Comparison of ENCODE assay signal across 8 mouse cellular contexts in genomic region chr19:8741243-8741869, GRCm38 (mm10). TPM values are rescaled to one million over a fixed set of nuclear protein-coding genes. Genes with fewer than 3 reads are reported as not detected.
A peak's percentile ranks its signal among the peaks of the same experiment; 100 is the strongest.
DNase-seq lines count a peak whose midpoint lies in the region; ATAC-seq lines count a peak whose summit lies in the region.

Stx5a (plus strand) TSS chr19:8741413.

- H3K4me2 ChIP-seq in heart, embryonic 13.5 days = peak within 1 kb of the TSS; percentile 100
- peak within 1 kb of the TSS; percentile 93 for H3K4me2 ChIP-seq in liver, embryonic 12.5 days
- peak within 1 kb of the TSS; percentile 89 for H3K4me2 ChIP-seq in stomach, embryonic 15.5 days

- H3K36me3 ChIP-seq in heart, embryonic 13.5 days = peaks cover 71% of the 10 kb centered on the region
- peaks cover 78% of the 10 kb centered on the region for H3K36me3 ChIP-seq in liver, embryonic 12.5 days
- H3K36me3 ChIP-seq in stomach, embryonic 15.5 days = peaks cover 36% of the 10 kb centered on the region

- H3K27me3 ChIP-seq in heart, embryonic 13.5 days (replicated peaks) = no peaks in the 10 kb centered on the region
- no peaks in the 10 kb centered on the region for H3K27me3 ChIP-seq in liver, embryonic 12.5 days (replicated peaks)
- H3K27me3 ChIP-seq in stomach, embryonic 15.5 days (replicated peaks) = no peaks in the 10 kb centered on the region

- no peaks in the 10 kb centered on the region for H3K9me3 ChIP-seq in heart, embryonic 13.5 days
- H3K9me3 ChIP-seq in liver, embryonic 12.5 days (replicated peaks) = no peaks in the 10 kb centered on the region
- no peaks in the 10 kb centered on the region for H3K9me3 ChIP-seq in stomach, embryonic 15.5 days

- peaks cover 6% of the 10 kb centered on the region for H3K4me1 ChIP-seq in brown adipose tissue, adult 24 weeks (ENCODE audit: control insufficient read depth, insufficient read depth, insufficient read length, low read length)
- H3K4me1 ChIP-seq in heart, embryonic 13.5 days = peaks cover 30% of the 10 kb centered on the region
- H3K4me1 ChIP-seq in liver, embryonic 12.5 days = peaks cover 38% of the 10 kb centered on the region
- H3K4me1 ChIP-seq in stomach, embryonic 15.5 days = peaks cover 23% of the 10 kb centered on the region

- DNase-seq in CD4-positive, CD25-positive, alpha-beta regulatory T cell, adult 2 months (ENCODE audit: low read depth, low spot score) = peak; percentile 97
- DNase-seq in fat pad, adult 2 months (ENCODE audit: extremely low read depth, low read depth, low spot score) = peak; percentile 90
- peak; percentile 97 for DNase-seq in kidney, postnatal 10 days
- peak; percentile 96 for DNase-seq in natural killer cell, adult 2 months (ENCODE audit: low spot score in 2 of 2)

- H3K9ac ChIP-seq in heart, embryonic 13.5 days = peak within 1 kb of the TSS; percentile 97
- peak within 1 kb of the TSS; percentile 87 for H3K9ac ChIP-seq in liver, embryonic 12.5 days
- peak within 1 kb of the TSS; percentile 98 for H3K9ac ChIP-seq in stomach, embryonic 15.5 days

- peak within 1 kb of the TSS; percentile 99 for H3K27ac ChIP-seq in brown adipose tissue, adult 24 weeks (replicated peaks; ENCODE audit: low read depth, low read length)
- H3K27ac ChIP-seq in heart, embryonic 13.5 days (replicated peaks) = peak within 1 kb of the TSS; percentile 98
- peak within 1 kb of the TSS; percentile 86 for H3K27ac ChIP-seq in liver, embryonic 12.5 days
- H3K27ac ChIP-seq in stomach, embryonic 15.5 days = peak within 1 kb of the TSS; percentile 98

- ATAC-seq in heart, embryonic 13.5 days (ENCODE audit: extremely low read depth, insufficient number of reproducible peaks, low FRiP score, low TSS enrichment) = peak; percentile 95
- ATAC-seq in liver, embryonic 12.5 days = peak; percentile 97
- peak; percentile 99 for ATAC-seq in stomach, embryonic 15.5 days (ENCODE audit: insufficient read depth, low FRiP score, low read depth)

- WGBS in heart, embryonic 13.5 days = under 1% methylated on average over 36 of the region's 36 CpGs
- under 1% methylated on average over 36 of the region's 36 CpGs for WGBS in liver, embryonic 12.5 days (ENCODE audit: insufficient replicate concordance)
- WGBS in stomach, embryonic 15.5 days = under 1% methylated on average over 36 of the region's 36 CpGs

- H3K4me3 ChIP-seq in brown adipose tissue, adult 24 weeks (ENCODE audit: insufficient read depth, low read depth, low read length) = peak within 1 kb of the TSS; percentile 92
- H3K4me3 ChIP-seq in heart, embryonic 13.5 days = peak within 1 kb of the TSS; percentile 98
- peak within 1 kb of the TSS; percentile 82 for H3K4me3 ChIP-seq in liver, embryonic 12.5 days
- H3K4me3 ChIP-seq in stomach, embryonic 15.5 days (replicated peaks) = peak within 1 kb of the TSS; percentile 98

RNA-seq across cellular contexts. Expression of gene Stx5a, which starts in this region (rescaled TPM):
- 30.7 and 43.6 TPM in 2 replicates for polyA plus RNA-seq in brown adipose tissue, adult 24 weeks (2012; ENCODE audit: insufficient read depth, insufficient read length, missing spikeins)
- polyA plus RNA-seq in heart, embryonic 13.5 days (2015; fragmentation: Nextera tagmentation; extraction: Ambion mirVana) = 81.1 and 87.5 TPM in 2 replicates
- 56.2 and 58.4 TPM in 2 replicates for polyA plus RNA-seq in liver, embryonic 12.5 days (2016; fragmentation: Nextera tagmentation; extraction: Ambion mirVana)
- polyA plus RNA-seq in stomach, embryonic 15.5 days (2015; fragmentation: Nextera tagmentation; extraction: Ambion mirVana) = 132 and 134 TPM in 2 replicates

Comparison
In these comparisons a context has a peak if more than half of its experiments do, and no peak if none do; other contexts are left out.
1. Peak in every context shown above with its lines: DNase-seq, ATAC-seq, H3K4me3 ChIP-seq and H3K27ac ChIP-seq.